Mouse (Mus musculus) ES-Bruce4 (cell line): ENCODE measurements around the gene Acot12.

Experiments used
- CTCF ChIP-seq: IDR thresholded peaks from one replicate; pipeline ENCODE4 v1.8.1; 2011; ENCODE audit warnings: low read depth, low read length
- EP300 ChIP-seq: IDR thresholded peaks from 2 replicates; pipeline ENCODE4 v1.6.1; 2011; ENCODE audit warnings: low read depth, low read length; ENCODE audit not compliant: insufficient read depth
- POLR2A ChIP-seq: IDR thresholded peaks from one replicate; pipeline ENCODE4 v1.8.1; 2011; ENCODE audit warnings: low read length; ENCODE audit not compliant: insufficient read depth

GRCm38 (mm10) chr13:91725130-91725529 is 16.2 kb upstream of the Acot12 start:
- no peak for TF ChIP-seq CTCF
- no peak for TF ChIP-seq POLR2A
- no peak for TF ChIP-seq EP300
